Mouse (Mus musculus): ENCODE results near the gene Ccdc13. TPM values are rescaled to one million over a fixed set of nuclear protein-coding genes. Genes with fewer than 3 reads are reported as not detected.
A peak's percentile ranks its signal among the peaks of the same experiment; 100 is the strongest.

Gene Ccdc13
- polyA plus RNA-seq, 1 experiment = 0.01 TPM

GRCm38 (mm10) chr9:121854246-121854645 is 15.0 kb upstream of the Ccdc13 start:
- peaks cover 37% of the 10 kb centered on the region for H3K79me2 ChIP-seq (ENCODE audit: control insufficient read depth, insufficient read depth)
- no peaks in the 10 kb centered on the region for H3K27me3 ChIP-seq (ENCODE audit: control insufficient read depth, insufficient read depth, insufficient read length)
- no peak for TF ChIP-seq E2F4 (IDR thresholded peaks at IDR 0.05; ENCODE audit: insufficient read depth)
- TF ChIP-seq CEBPB (IDR thresholded peaks at IDR 0.05; ENCODE audit: insufficient read depth, poor library complexity, severe bottlenecking) = no peak
- no peak for TF ChIP-seq POLR2A (IDR thresholded peaks at IDR 0.05; ENCODE audit: insufficient read length, low read depth)
- no peak for TF ChIP-seq TCF3 (IDR thresholded peaks at IDR 0.05; ENCODE audit: insufficient read length, low read depth)
- no peak for TF ChIP-seq MAX (IDR thresholded peaks at IDR 0.05; ENCODE audit: low read depth)
- TF ChIP-seq REST (IDR thresholded peaks at IDR 0.05; ENCODE audit: insufficient read depth, insufficient read length) = no peak
- TF ChIP-seq POLR2AphosphoS2 (IDR thresholded peaks at IDR 0.05; ENCODE audit: insufficient read length, low read depth) = no peak
- TF ChIP-seq TCF12 (IDR thresholded peaks at IDR 0.05; ENCODE audit: insufficient read depth, poor library complexity, severe bottlenecking) = no peak
- TF ChIP-seq MYOG (IDR thresholded peaks at IDR 0.05; ENCODE audit: control insufficient read depth in 1 of 3, insufficient read depth in 1 of 3, insufficient read length in 2 of 3, low read depth in 2 of 3) = no peak
- TF ChIP-seq USF1 (IDR thresholded peaks at IDR 0.05; ENCODE audit: low read depth) = no peak
- TF ChIP-seq SRF (IDR thresholded peaks at IDR 0.05; ENCODE audit: control insufficient read depth, insufficient read length, low read depth) = no peak
- no peak overlapping the region for H3ac ChIP-seq (ENCODE audit: control insufficient read depth, insufficient read length)
- no peak overlapping the region for H3K4me3 ChIP-seq
- H3K4me2 ChIP-seq (ENCODE audit: low read depth) = peak overlapping the region; percentile 93
- H3K36me3 ChIP-seq (ENCODE audit: control insufficient read depth, insufficient read depth) = peaks cover 23% of the 10 kb centered on the region

- no peak for TF ChIP-seq POLR2A (IDR thresholded peaks at IDR 0.05; ENCODE audit: insufficient read length, low read depth)
- TF ChIP-seq MAX (IDR thresholded peaks at IDR 0.05; ENCODE audit: low read depth) = no peak
- no peak for TF ChIP-seq REST (IDR thresholded peaks at IDR 0.05; ENCODE audit: insufficient read depth, insufficient read length)
- no peak for TF ChIP-seq POLR2AphosphoS2 (IDR thresholded peaks at IDR 0.05; ENCODE audit: insufficient read length, low read depth)
- TF ChIP-seq MYOG (IDR thresholded peaks at IDR 0.05; ENCODE audit: control insufficient read depth in 1 of 3, insufficient read depth in 1 of 3, insufficient read length in 2 of 3, low read depth in 2 of 3) = no peak
- no peak for TF ChIP-seq TCF3 (IDR thresholded peaks at IDR 0.05; ENCODE audit: insufficient read length, low read depth)
- TF ChIP-seq E2F4 (IDR thresholded peaks at IDR 0.05; ENCODE audit: insufficient read depth) = no peak
- no peak for TF ChIP-seq SRF (IDR thresholded peaks at IDR 0.05; ENCODE audit: control insufficient read depth, insufficient read length, low read depth)
- no peak for TF ChIP-seq CEBPB (IDR thresholded peaks at IDR 0.05; ENCODE audit: insufficient read depth, poor library complexity, severe bottlenecking)
- no peak for TF ChIP-seq TCF12 (IDR thresholded peaks at IDR 0.05; ENCODE audit: insufficient read depth, poor library complexity, severe bottlenecking)
- no peak for TF ChIP-seq MYOD1 (IDR thresholded peaks at IDR 0.05; ENCODE audit: control insufficient read depth in 1 of 3, insufficient read length in 2 of 3, low read depth in 2 of 3)
- TF ChIP-seq USF1 (IDR thresholded peaks at IDR 0.05; ENCODE audit: low read depth) = no peak
- H3K36me3 ChIP-seq (ENCODE audit: control insufficient read depth, insufficient read depth) = peaks cover 42% of the 10 kb centered on the region
Measured at GRCm38 (mm10) chr9:121847842-121848241, 8.6 kb upstream of the Ccdc13 start.

GRCm38 (mm10) chr9:121847138-121847537 is 7.9 kb upstream of the Ccdc13 start:
- H3ac ChIP-seq (ENCODE audit: control insufficient read depth, insufficient read length) = no peak overlapping the region
- H3K27me3 ChIP-seq (ENCODE audit: control insufficient read depth, insufficient read depth, insufficient read length) = no peaks in the 10 kb centered on the region
- H3K4me2 ChIP-seq (ENCODE audit: low read depth) = no peak overlapping the region
- H3K4me3 ChIP-seq = no peak overlapping the region
- TF ChIP-seq TCF3 (IDR thresholded peaks at IDR 0.05; ENCODE audit: insufficient read length, low read depth) = no peak
- TF ChIP-seq CEBPB (IDR thresholded peaks at IDR 0.05; ENCODE audit: insufficient read depth, poor library complexity, severe bottlenecking) = no peak
- no peak for TF ChIP-seq POLR2AphosphoS2 (IDR thresholded peaks at IDR 0.05; ENCODE audit: insufficient read length, low read depth)
- TF ChIP-seq POLR2A (IDR thresholded peaks at IDR 0.05; ENCODE audit: insufficient read length, low read depth) = no peak
- H3K36me3 ChIP-seq (ENCODE audit: control insufficient read depth, insufficient read depth) = peaks cover 40% of the 10 kb centered on the region
- no peaks in the 10 kb centered on the region for H3K79me2 ChIP-seq (ENCODE audit: control insufficient read depth, insufficient read depth)

More at GRCm38 (mm10) chr9:121847842-121848241, 8.6 kb upstream of the Ccdc13 start:
- Histone ChIP-seq H3K4me2 (ENCODE audit: low read depth) (no peak overlapping the region), H3ac (ENCODE audit: control insufficient read depth, insufficient read length) (no peak overlapping the region), H3K79me2 (ENCODE audit: control insufficient read depth, insufficient read depth) (no peaks in the 10 kb centered on the region), H3K27me3 (ENCODE audit: control insufficient read depth, insufficient read depth, insufficient read length) (no peaks in the 10 kb centered on the region), H3K4me3 (no peak overlapping the region)

- H3K4me2 ChIP-seq (ENCODE audit: low read depth) = no peak overlapping the region
- H3K4me3 ChIP-seq = no peak overlapping the region
- H3K36me3 ChIP-seq (ENCODE audit: control insufficient read depth, insufficient read depth) = peaks cover 35% of the 10 kb centered on the region
- H3K79me2 ChIP-seq (ENCODE audit: control insufficient read depth, insufficient read depth) = no peaks in the 10 kb centered on the region
- no peaks in the 10 kb centered on the region for H3K27me3 ChIP-seq (ENCODE audit: control insufficient read depth, insufficient read depth, insufficient read length)
- H3ac ChIP-seq (ENCODE audit: control insufficient read depth, insufficient read length) = no peak overlapping the region
- no peak for TF ChIP-seq MAX (IDR thresholded peaks at IDR 0.05; ENCODE audit: low read depth)
- no peak for TF ChIP-seq REST (IDR thresholded peaks at IDR 0.05; ENCODE audit: insufficient read depth, insufficient read length)
- no peak for TF ChIP-seq SRF (IDR thresholded peaks at IDR 0.05; ENCODE audit: control insufficient read depth, insufficient read length, low read depth)
- TF ChIP-seq MYOD1 (IDR thresholded peaks at IDR 0.05; ENCODE audit: control insufficient read depth in 1 of 3, insufficient read length in 2 of 3, low read depth in 2 of 3) = no peak
Measured at GRCm38 (mm10) chr9:121846526-121847118, 7.4 kb upstream of the Ccdc13 start.

GRCm38 (mm10) chr9:121842914-121843313 is 3.7 kb upstream of the Ccdc13 start:
- Histone ChIP-seq H3K27me3 (ENCODE audit: control insufficient read depth, insufficient read depth, insufficient read length) (peaks cover 11% of the 10 kb centered on the region), H3K4me2 (ENCODE audit: low read depth) (no peak overlapping the region), H3K36me3 (ENCODE audit: control insufficient read depth, insufficient read depth) (peaks cover 7% of the 10 kb centered on the region), H3K79me2 (ENCODE audit: control insufficient read depth, insufficient read depth) (no peaks in the 10 kb centered on the region), H3K4me3 (no peak overlapping the region), H3ac (ENCODE audit: control insufficient read depth, insufficient read length) (no peak overlapping the region)
- TF ChIP-seq REST (IDR thresholded peaks at IDR 0.05; ENCODE audit: insufficient read depth, insufficient read length) (no peak), CEBPB (IDR thresholded peaks at IDR 0.05; ENCODE audit: insufficient read depth, poor library complexity, severe bottlenecking) (no peak), TCF12 (IDR thresholded peaks at IDR 0.05; ENCODE audit: insufficient read depth, poor library complexity, severe bottlenecking) (no peak), SRF (IDR thresholded peaks at IDR 0.05; ENCODE audit: control insufficient read depth, insufficient read length, low read depth) (no peak), TCF3 (IDR thresholded peaks at IDR 0.05; ENCODE audit: insufficient read length, low read depth) (no peak), POLR2A (IDR thresholded peaks at IDR 0.05; ENCODE audit: insufficient read length, low read depth) (no peak)

Data from myocyte (in vitro differentiated cells).